Mouse (Mus musculus) liver, embryonic 13.5 days (tissue): ENCODE measurements around the gene Slc35c1. TPM values are rescaled to one million over a fixed set of nuclear protein-coding genes. Genes with fewer than 3 reads are reported as not detected.

Experiments used
- ATAC-seq: fragments of 200-750 bp; cut with Nextera tagmentation; 2 replicates; pipeline ENCODE4 v1.8.0; 2017; ENCODE audit warnings: low read depth, mild to moderate bottlenecking, moderate number of reproducible peaks, moderate library complexity
- DNase-seq: peaks from one replicate; pipeline ENCODE4 v3.0.0; 2022
- H3K27ac ChIP-seq: fragments of 300-500 bp; sonication (generic); 2 replicates; pipeline ENCODE4 v1.5.1; 2015; ENCODE audit warnings: moderate library complexity, mild to moderate bottlenecking, inconsistent platforms
- H3K27me3 ChIP-seq: fragments of 300-500 bp; sonication (generic); 2 replicates; pipeline ENCODE4 v1.6.1; 2015; ENCODE audit warnings: mild to moderate bottlenecking, inconsistent platforms
- H3K36me3 ChIP-seq: fragments of 300-500 bp; sonication (generic); 2 replicates; pipeline ENCODE4 v1.6.1; 2015; ENCODE audit warnings: mild to moderate bottlenecking, inconsistent platforms
- H3K4me1 ChIP-seq: fragments of 300-500 bp; sonication (generic); replicated peaks from 2 replicates; pipeline ENCODE4 v1.6.1; 2015; ENCODE audit warnings: inconsistent platforms
- H3K4me2 ChIP-seq: fragments of 300-500 bp; sonication (generic); 2 replicates; pipeline ENCODE4 v1.6.1; 2015; ENCODE audit warnings: inconsistent platforms, mild to moderate bottlenecking, moderate library complexity
- H3K4me3 ChIP-seq: fragments of 300-500 bp; sonication (generic); replicated peaks from 2 replicates; pipeline ENCODE4 v1.5.1; 2015; ENCODE audit warnings: mild to moderate bottlenecking, inconsistent platforms
- H3K9ac ChIP-seq: fragments of 300-500 bp; sonication (generic); 2 replicates; pipeline ENCODE4 v1.6.1; 2015; ENCODE audit warnings: mild to moderate bottlenecking, inconsistent platforms
- H3K9me3 ChIP-seq: fragments of 300-500 bp; sonication (generic); replicated peaks from 2 replicates; pipeline ENCODE4 v1.6.1; 2016; ENCODE audit warnings: inconsistent platforms
- WGBS: fragments of 180-500 bp; shearing (Covaris S2); methylation state at CpG from one replicate; pipeline ENCODE4 v1.1.7; 2015; ENCODE audit not compliant: insufficient replicate concordance; 5-methylcytosine and 5-hydroxymethylcytosine counted together
- polyA plus RNA-seq: library from polyadenylated mRNA; unstranded; fragments of >200 nt; fragmentation: Nextera tagmentation; extraction: Ambion mirVana; gene quantifications from 2 replicates; pipeline ENCODE4 v1.2.1, GENCODE M21; 2015

The Slc35c1 gene
- polyA plus RNA-seq, 1 experiment from 2014 or later = 9.5 TPM

GRCm38 (mm10) chr2:92423702-92424461 is 36.5 kb downstream of the Slc35c1 start:
- Histone ChIP-seq H3K27me3 (no peaks in the 10 kb centered on the region), H3K27ac (no peak overlapping the region), H3K36me3 (peaks cover 78% of the 10 kb centered on the region), H3K9me3 (no peaks in the 10 kb centered on the region), H3K9ac (no peak overlapping the region), H3K4me1 (peaks cover 25% of the 10 kb centered on the region), H3K4me2 (no peak overlapping the region), H3K4me3 (no peak overlapping the region)
- DNase-seq (no peak), ATAC-seq (no peak)
- 73% methylated on average over 9 of the region's 9 CpGs for WGBS

GRCm38 (mm10) chr2:92423156-92423555 is 37.2 kb downstream of the Slc35c1 start:
- no peak for DNase-seq
- peaks cover 17% of the 10 kb centered on the region for H3K4me1 ChIP-seq
- H3K27ac ChIP-seq = no peak overlapping the region

DNA sequence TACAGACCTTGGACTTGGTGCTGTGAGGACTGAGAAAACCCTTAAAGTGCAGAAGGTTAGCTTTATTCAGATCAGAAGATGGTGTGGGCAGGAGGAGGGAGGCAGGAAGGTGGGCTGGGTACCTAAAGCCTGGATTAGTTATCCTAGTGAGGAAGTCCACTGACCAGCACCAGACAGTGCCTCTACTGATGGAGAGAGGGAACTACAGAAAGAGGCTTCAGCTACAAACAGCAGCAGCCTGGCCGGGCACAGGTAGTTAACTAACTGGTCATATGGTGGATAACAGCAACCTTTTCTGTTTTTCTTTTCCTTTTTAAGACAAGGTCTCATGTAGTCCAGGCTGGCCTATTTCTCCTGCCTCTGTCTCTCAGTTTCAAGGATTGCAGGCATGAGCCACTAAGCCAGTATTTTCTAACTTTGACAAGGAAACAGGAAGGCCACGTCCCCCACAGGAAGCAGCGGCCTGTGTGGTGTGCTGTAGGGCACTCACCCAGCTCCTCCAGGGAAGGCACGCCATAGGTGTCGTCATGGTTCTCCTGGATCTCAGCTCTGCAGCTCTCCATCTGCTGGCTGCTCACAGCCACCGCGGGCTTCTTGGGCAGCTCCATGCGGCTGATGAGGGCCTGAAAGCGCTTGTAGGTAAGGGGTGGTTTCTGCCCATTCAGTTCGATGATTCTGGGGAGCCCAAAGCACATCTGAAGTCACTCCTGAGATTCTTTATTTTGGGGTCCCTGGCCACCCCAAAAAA is 37.8 kb downstream of the Slc35c1 start:
- Histone ChIP-seq H3K36me3 (peaks cover 91% of the 10 kb centered on the region), H3K4me2 (no peak overlapping the region), H3K9ac (no peak overlapping the region), H3K27me3 (no peaks in the 10 kb centered on the region), H3K4me1 (peaks cover 11% of the 10 kb centered on the region), H3K27ac (no peak overlapping the region), H3K4me3 (no peak overlapping the region), H3K9me3 (no peaks in the 10 kb centered on the region)
- ATAC-seq (no peak), DNase-seq (no peak)
- 49% methylated on average over 10 of the region's 10 CpGs for WGBS

More at GRCm38 (mm10) chr2:92423156-92423555, 37.2 kb downstream of the Slc35c1 start:
- H3K4me2 ChIP-seq = no peak overlapping the region
- H3K27me3 ChIP-seq = no peaks in the 10 kb centered on the region
- WGBS = 79% methylated on average over 9 of the region's 9 CpGs
- H3K4me3 ChIP-seq = no peak overlapping the region
- no peak for ATAC-seq
- no peaks in the 10 kb centered on the region for H3K9me3 ChIP-seq
- no peak overlapping the region for H3K9ac ChIP-seq
- peaks cover 85% of the 10 kb centered on the region for H3K36me3 ChIP-seq

DNA sequence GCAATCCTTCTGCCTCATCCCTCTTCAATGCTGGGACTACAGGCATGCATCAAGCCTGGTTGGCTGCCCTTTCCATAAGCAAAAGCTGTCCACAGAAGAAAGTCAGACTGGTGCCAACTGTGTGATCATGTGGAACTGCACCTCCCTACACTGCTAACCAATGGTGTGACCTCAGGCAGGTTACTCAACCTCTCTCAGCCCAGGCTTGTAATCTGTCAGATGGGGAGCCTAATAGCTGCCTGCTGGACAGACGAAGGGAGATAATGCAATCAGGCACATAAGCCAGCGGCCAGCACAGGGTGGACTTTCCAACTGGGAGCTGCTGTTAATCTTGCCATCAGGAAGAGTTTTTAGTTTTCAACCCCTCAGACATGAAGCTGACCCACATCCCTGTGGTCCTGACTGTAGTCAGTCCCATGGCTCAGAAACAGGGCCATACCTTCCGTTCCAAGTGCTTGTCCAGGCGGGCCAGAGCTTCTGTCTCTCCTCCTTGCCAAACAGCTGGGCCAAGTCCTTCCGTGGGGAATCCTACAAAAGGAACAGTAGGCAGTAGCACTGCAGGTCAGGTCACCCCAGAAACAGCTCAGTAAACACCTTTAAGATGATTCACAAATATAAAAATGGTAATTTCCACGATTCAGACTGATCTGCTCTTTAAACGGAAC is 38.5 kb downstream of the Slc35c1 start:
- H3K27ac ChIP-seq = no peak overlapping the region
- 80% methylated on average over 7 of the region's 7 CpGs for WGBS

GRCm38 (mm10) chr2:92411705-92412104 is 48.6 kb downstream of the Slc35c1 start:
- Histone ChIP-seq H3K27ac (no peak overlapping the region), H3K4me2 (no peak overlapping the region), H3K36me3 (peaks cover 96% of the 10 kb centered on the region), H3K9me3 (no peaks in the 10 kb centered on the region), H3K9ac (no peak overlapping the region), H3K4me1 (no peaks in the 10 kb centered on the region), H3K27me3 (no peaks in the 10 kb centered on the region), H3K4me3 (no peak overlapping the region)
- WGBS = 86% methylated on average over 10 of the region's 10 CpGs
- DNase-seq = no peak
- no peak for ATAC-seq

More for the DNA sequence above, 38.5 kb downstream of the Slc35c1 start:
- ATAC-seq (no peak), DNase-seq (no peak)
- Histone ChIP-seq H3K9me3 (no peaks in the 10 kb centered on the region), H3K4me1 (peaks cover 6% of the 10 kb centered on the region; the same call in 1 of the 2 replicates), H3K36me3 (peaks cover 98% of the 10 kb centered on the region), H3K27me3 (no peaks in the 10 kb centered on the region), H3K9ac (no peak overlapping the region), H3K4me2 (no peak overlapping the region), H3K4me3 (no peak overlapping the region)

- H3K36me3 ChIP-seq = peaks cover 92% of the 10 kb centered on the region
- no peak overlapping the region for H3K4me3 ChIP-seq
- H3K27ac ChIP-seq = no peak overlapping the region
- ATAC-seq (no peak), DNase-seq (no peak)
- no peak overlapping the region for H3K4me2 ChIP-seq
- WGBS = 79% methylated on average over 18 of the region's 18 CpGs
- no peaks in the 10 kb centered on the region for H3K9me3 ChIP-seq
- no peak overlapping the region for H3K9ac ChIP-seq
- no peaks in the 10 kb centered on the region for H3K4me1 ChIP-seq
- H3K27me3 ChIP-seq = no peaks in the 10 kb centered on the region
These were observed 51.9 kb downstream of the Slc35c1 start for GRCm38 (mm10) chr2:92408309-92409045.

DNA sequence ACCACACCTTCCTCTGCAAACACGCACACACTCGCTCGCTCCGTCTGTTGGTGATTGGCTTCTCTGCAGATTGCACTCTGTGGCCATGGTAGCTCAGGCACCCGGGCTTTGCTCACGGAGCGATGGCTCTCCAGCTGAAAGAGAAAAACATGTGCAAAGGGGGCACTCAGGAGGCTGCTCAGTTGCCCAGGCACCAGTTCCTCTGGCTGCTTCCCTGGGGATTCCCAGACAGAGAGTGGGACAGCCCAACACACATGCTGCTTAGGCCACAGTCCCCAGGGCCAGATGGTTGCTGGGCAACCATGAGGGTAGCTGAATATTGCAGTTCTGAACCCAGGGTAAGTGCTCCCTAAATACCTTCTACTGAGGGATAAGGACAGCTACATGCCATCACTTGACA is 54.7 kb downstream of the Slc35c1 start:
- 87% methylated on average over 7 of the region's 7 CpGs for WGBS
- H3K27ac ChIP-seq = no peak overlapping the region
- H3K27me3 ChIP-seq = peaks cover 22% of the 10 kb centered on the region
- H3K9ac ChIP-seq = no peak overlapping the region
- H3K4me3 ChIP-seq = no peak overlapping the region
- ATAC-seq (no peak), DNase-seq (no peak)
- no peaks in the 10 kb centered on the region for H3K9me3 ChIP-seq
- peaks cover 6% of the 10 kb centered on the region for H3K4me1 ChIP-seq
- no peak overlapping the region for H3K4me2 ChIP-seq
- H3K36me3 ChIP-seq = peaks cover 64% of the 10 kb centered on the region

GRCm38 (mm10) chr2:92404737-92405136 is 55.6 kb downstream of the Slc35c1 start:
- WGBS = 76% methylated on average over 6 of the region's 6 CpGs
- Histone ChIP-seq H3K36me3 (peaks cover 54% of the 10 kb centered on the region), H3K4me2 (no peak overlapping the region), H3K9me3 (no peaks in the 10 kb centered on the region), H3K4me1 (peaks cover 8% of the 10 kb centered on the region), H3K27me3 (peaks cover 30% of the 10 kb centered on the region), H3K4me3 (no peak overlapping the region), H3K27ac (no peak overlapping the region), H3K9ac (no peak overlapping the region)
- ATAC-seq (no peak), DNase-seq (no peak)

- peaks cover 8% of the 10 kb centered on the region for H3K4me1 ChIP-seq
- no peak overlapping the region for H3K4me2 ChIP-seq
- no peak overlapping the region for H3K9ac ChIP-seq
- DNase-seq = no peak
- peaks cover 39% of the 10 kb centered on the region for H3K27me3 ChIP-seq
- WGBS = 82% methylated on average over 5 of the region's 5 CpGs
- peaks cover 45% of the 10 kb centered on the region for H3K36me3 ChIP-seq
- H3K27ac ChIP-seq = no peak overlapping the region
- no peak overlapping the region for H3K4me3 ChIP-seq
- no peaks in the 10 kb centered on the region for H3K9me3 ChIP-seq
- ATAC-seq = no peak
These were observed 56.5 kb downstream of the Slc35c1 start for GRCm38 (mm10) chr2:92403776-92404319.
